Mouse (Mus musculus): ENCODE measurements around the gene Itgb7. TPM values are rescaled to one million over a fixed set of nuclear protein-coding genes. Genes with fewer than 3 reads are reported as not detected.

Itgb7 gene
- not detected for polyA plus RNA-seq (2014; fragmentation: Illumina TruSeq; extraction: RNeasy Lipid Tissue Mini Kit (QIAGEN cat#74804))

DNA sequence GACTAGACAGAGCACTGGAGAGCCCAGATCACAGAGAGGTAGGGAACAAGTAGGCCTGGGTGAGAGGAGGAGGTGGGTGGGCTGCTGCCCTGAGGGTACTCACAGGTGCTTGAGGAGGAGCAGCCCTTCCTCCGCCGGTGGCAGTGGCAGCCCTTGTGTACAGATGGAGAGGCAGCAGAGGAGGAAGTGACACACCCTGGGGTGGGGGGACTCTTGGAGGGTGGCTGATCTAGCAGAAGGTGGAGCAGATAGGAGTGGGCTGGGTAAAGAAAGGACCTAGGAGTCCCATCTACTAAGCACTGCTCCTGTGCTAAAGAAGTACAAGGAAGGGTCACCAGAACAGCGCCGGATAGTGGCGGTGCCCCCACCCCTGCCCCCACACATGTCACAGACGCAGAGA is at the start of gene Itgb7:
TSS of gene Itgb7 (minus strand) at position 197 of the 400 bp plus-strand sequence.

DNA sequence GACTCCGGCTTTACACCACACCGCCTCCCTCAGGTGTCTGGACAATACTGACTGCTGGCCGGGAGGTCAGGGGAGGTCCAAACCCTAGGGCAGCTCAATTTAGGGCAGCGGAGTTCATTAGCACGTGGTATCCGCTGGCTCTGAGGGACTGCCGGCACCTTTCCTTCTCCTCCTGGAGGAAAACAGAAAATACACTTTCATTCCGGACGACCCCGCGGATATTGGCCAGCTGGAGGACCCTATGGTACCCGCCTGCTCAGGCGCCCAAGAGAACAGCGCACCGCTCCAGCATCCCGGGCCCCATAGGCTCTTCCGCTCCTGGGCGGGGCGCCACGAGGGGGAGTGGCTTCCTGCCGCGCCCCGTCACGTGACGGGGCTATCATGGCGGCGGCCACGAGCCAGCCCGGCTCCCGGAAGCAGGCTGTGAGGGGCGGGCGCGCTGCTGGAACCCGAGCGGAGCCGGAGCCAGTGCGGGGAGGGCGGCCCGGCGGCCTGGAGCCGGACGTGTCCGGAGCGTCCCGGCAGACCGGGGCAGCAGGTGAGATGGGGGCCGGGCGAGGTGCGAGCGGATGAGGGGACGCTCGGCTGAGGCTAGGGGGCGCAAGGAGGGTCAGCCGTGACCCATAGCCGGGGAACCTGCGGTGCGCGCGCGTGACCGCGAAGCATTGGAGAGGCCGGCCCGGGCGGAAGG is 47.5 kb upstream of the Itgb7 start, which contains the start of gene Mfsd5:
TSS of gene Mfsd5 (plus strand) at position 363 of the 691 bp plus-strand sequence.

DNA sequence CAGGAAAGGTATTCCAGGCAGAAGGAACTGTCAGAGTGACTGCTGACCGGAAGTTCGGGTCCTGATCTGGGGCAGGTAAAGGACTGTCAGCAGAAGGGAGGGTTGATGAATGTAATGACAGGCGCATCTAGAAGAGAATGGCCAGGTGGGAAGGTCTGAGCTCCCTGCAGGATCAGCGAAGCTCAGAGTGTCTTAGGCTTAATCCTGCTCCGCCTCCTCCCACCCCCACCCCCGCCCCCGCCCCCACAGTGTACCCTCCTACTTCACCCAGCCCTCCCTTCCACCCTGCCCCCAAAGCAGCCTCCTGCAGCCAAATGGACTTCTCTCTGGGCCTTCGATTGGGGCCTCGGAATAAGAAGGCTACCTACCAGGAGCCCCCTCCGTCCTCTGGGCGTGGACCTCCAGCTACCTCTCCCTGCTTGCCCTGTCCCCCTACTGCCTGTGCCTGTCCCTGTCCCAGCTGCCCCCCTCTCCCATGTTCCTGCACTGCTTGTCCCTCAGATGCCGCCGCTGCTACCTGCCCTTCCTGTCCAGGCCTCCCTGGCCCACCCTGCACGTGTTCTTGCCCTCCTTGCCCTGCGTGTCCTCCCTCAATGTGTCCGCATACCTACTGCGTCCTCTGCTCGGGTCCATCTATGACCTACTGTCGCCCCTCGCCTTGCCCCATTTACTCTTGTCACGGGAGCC is 38.7 kb upstream of the Itgb7 start, which contains the start of gene Gm9918:
TSS of gene Gm9918 (plus strand) at position 290 of the 687 bp plus-strand sequence.

DNA sequence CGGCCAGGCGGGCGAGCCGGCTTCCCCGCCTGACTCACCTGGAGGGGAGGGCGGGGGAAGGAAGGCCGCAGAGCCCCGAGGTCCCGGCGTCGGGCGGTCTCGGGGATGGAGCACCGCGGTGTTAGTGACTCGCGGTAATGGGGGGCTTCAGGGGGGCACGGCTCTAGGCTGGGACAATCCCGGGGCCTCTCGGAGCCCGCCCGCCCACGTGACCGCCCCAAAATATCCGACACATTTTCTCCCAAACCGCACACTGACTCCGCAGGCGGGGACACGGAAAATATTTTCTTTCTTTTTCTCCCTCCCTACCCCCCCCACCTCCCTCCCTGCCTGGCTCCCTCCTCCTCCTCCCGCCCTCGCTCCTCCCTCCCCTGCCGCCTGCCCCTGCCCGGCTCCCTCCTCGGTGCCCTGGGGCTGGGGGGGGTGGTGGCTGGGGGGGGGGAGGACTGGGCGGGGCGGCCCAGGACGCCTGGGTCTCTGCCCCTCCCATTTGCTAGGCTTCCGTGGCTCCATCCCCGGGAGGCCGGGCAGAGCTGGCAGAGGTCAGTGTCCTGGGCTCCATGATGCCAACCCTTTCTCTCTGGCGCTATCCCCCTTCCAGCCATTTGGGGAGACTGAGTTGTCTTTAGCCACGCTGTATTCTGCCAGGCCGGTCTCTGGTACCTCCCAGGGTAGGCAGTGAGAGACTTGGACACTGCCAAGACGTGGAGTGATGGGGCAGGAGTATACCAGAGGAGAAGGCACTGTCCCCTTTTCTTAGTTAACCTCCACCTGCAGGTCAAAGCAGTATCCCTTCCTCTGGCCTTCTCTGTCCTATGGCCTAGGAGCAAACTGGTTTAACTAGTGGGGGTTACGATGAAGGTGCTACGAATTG is 25.7 kb upstream of the Itgb7 start, which contains the start of gene Rarg:
TSS of gene Rarg (minus strand) at position 316 of the 874 bp plus-strand sequence.

DNA sequence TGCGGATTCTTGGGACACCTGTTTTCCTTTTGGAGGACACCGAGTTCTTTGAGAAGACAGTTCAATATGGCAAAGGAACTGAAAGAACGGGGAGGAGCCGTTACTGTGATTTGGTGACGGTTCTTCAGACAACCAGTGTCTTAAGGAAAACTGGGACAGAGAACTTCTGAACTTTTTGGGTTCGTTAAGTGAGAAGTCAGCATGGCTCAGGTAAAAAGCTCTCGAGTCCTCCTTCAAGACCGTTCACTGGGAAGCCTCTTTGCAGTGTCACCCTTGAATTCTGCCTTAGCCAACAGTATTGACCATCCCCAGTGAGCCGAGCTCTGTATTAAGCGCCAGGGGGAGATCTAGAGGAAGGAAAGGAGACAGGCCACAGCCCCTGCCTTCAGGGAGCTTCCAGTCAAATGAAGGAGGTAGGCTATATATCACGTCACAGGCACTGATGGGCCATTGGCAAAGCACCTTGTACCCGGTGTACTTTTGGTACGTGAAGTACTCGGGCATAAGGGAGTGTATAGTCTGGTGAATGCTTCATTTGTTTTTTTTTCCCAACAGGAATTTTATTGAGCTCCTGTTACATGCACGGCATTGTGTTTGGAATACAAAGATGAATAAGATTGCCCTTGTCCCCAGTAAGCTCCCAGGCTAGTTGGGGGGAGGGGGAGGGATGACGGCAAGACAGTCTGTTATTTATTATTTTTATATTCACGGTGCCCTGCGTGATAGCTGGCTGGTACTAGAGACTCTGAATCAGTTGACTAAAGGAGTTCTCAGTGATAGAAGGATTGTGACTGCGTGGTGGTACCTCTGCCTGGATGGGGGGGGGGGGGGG is 26.9 kb downstream of the Itgb7 start, which contains the start of gene Csad:
TSS of gene Csad (minus strand) at position 51 of the 832 bp plus-strand sequence.

DNA sequence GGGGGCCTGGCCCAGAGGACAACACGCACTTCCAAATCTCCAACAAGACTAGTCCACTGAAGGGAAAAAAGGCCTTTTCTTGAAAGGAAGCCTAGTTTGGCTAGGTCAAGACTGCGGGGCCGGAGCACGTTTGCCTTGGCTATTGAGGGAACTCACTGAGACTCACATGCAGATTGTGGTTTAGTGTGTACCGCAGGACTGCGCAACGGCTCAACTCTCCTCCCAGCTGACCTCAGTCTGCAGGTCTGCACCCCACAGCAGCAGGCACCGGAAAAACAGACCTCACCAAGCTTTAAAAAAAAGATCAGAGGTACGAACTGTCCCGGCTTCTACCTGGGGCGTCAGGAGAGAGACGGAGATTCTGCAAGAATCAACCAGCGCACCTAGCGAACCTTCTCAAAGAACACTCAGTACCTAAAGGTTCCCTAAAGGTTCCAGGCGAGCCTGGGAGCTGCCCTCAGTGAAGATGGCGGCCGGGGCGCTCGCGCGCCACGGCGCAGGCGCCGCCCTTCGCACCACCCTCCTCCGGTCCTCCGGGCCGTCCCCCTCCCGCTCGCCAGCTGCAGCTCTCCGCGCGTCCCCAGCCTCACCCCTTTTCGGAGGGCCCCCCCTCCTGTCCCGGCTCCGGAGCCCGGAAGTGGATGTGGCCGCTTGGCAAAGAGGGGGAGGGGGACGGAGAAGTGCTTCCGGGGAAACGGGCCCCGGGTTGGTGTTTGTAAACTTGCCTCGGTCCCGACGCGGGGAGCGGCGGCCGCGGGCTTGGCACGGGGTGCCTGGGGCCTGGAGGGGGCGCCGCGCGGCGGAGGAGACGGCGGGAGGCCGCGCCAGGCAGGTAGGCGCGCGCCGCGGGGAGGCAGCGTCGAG is 28.5 kb downstream of the Itgb7 start, which contains the start of gene Zfp740:
TSS of gene Zfp740 (plus strand) at position 279 of the 864 bp plus-strand sequence.

Other genes starting within 250 kb of the Itgb7 start
- gene Krt8, start 227.5 kb downstream of the Itgb7 start, polyA plus RNA-seq (2014; fragmentation: Illumina TruSeq; extraction: RNeasy Lipid Tissue Mini Kit (QIAGEN cat#74804)) = 4.1 TPM
- 1.4 TPM for gene Krt18, start 203.8 kb downstream of the Itgb7 start, polyA plus RNA-seq (2014; fragmentation: Illumina TruSeq; extraction: RNeasy Lipid Tissue Mini Kit (QIAGEN cat#74804))
- 326 TPM for gene Eif4b, start 158.2 kb downstream of the Itgb7 start, polyA plus RNA-seq (2014; fragmentation: Illumina TruSeq; extraction: RNeasy Lipid Tissue Mini Kit (QIAGEN cat#74804))
- 31.9 TPM for gene Tns2, start 131.5 kb downstream of the Itgb7 start, polyA plus RNA-seq (2014; fragmentation: Illumina TruSeq; extraction: RNeasy Lipid Tissue Mini Kit (QIAGEN cat#74804))
- gene Spryd3, start 95.7 kb downstream of the Itgb7 start, polyA plus RNA-seq (2014; fragmentation: Illumina TruSeq; extraction: RNeasy Lipid Tissue Mini Kit (QIAGEN cat#74804)) = 0.23 TPM
- not detected for gene Igfbp6, start 87.6 kb downstream of the Itgb7 start, polyA plus RNA-seq (2014; fragmentation: Illumina TruSeq; extraction: RNeasy Lipid Tissue Mini Kit (QIAGEN cat#74804))
- gene Soat2, start 81.4 kb downstream of the Itgb7 start, polyA plus RNA-seq (2014; fragmentation: Illumina TruSeq; extraction: RNeasy Lipid Tissue Mini Kit (QIAGEN cat#74804)) = not detected
- gene Zfp740, start 28.7 kb downstream of the Itgb7 start, polyA plus RNA-seq (2014; fragmentation: Illumina TruSeq; extraction: RNeasy Lipid Tissue Mini Kit (QIAGEN cat#74804)) = 59.5 TPM
- gene Csad, start 27.2 kb downstream of the Itgb7 start, polyA plus RNA-seq (2014; fragmentation: Illumina TruSeq; extraction: RNeasy Lipid Tissue Mini Kit (QIAGEN cat#74804)) = 19.4 TPM
- 11.1 TPM for gene Rarg, start 25.6 kb upstream of the Itgb7 start, polyA plus RNA-seq (2014; fragmentation: Illumina TruSeq; extraction: RNeasy Lipid Tissue Mini Kit (QIAGEN cat#74804))
- not detected for gene Gm9918, start 38.6 kb upstream of the Itgb7 start, polyA plus RNA-seq (2014; fragmentation: Illumina TruSeq; extraction: RNeasy Lipid Tissue Mini Kit (QIAGEN cat#74804))
- 0.94 TPM for gene Mfsd5, start 47.5 kb upstream of the Itgb7 start, polyA plus RNA-seq (2014; fragmentation: Illumina TruSeq; extraction: RNeasy Lipid Tissue Mini Kit (QIAGEN cat#74804))
- gene Espl1, start 64.3 kb upstream of the Itgb7 start, polyA plus RNA-seq (2014; fragmentation: Illumina TruSeq; extraction: RNeasy Lipid Tissue Mini Kit (QIAGEN cat#74804)) = 0.57 TPM
- gene Pfdn5, start 94.2 kb upstream of the Itgb7 start, polyA plus RNA-seq (2014; fragmentation: Illumina TruSeq; extraction: RNeasy Lipid Tissue Mini Kit (QIAGEN cat#74804)) = 58.6 TPM
- gene Myg1, start 99.8 kb upstream of the Itgb7 start, polyA plus RNA-seq (2014; fragmentation: Illumina TruSeq; extraction: RNeasy Lipid Tissue Mini Kit (QIAGEN cat#74804)) = 5.9 TPM
- gene Aaas, start 118.8 kb upstream of the Itgb7 start, polyA plus RNA-seq (2014; fragmentation: Illumina TruSeq; extraction: RNeasy Lipid Tissue Mini Kit (QIAGEN cat#74804)) = 10.5 TPM
- gene Sp7, start 135.2 kb upstream of the Itgb7 start, polyA plus RNA-seq (2014; fragmentation: Illumina TruSeq; extraction: RNeasy Lipid Tissue Mini Kit (QIAGEN cat#74804)) = 0.46 TPM
- 167 TPM for gene Sp1, start 174.2 kb upstream of the Itgb7 start, polyA plus RNA-seq (2014; fragmentation: Illumina TruSeq; extraction: RNeasy Lipid Tissue Mini Kit (QIAGEN cat#74804))
- gene Amhr2, start 213.4 kb upstream of the Itgb7 start, polyA plus RNA-seq (2014; fragmentation: Illumina TruSeq; extraction: RNeasy Lipid Tissue Mini Kit (QIAGEN cat#74804)) = 1.1 TPM
- 37.5 TPM for gene Prr13, start 227.1 kb upstream of the Itgb7 start, polyA plus RNA-seq (2014; fragmentation: Illumina TruSeq; extraction: RNeasy Lipid Tissue Mini Kit (QIAGEN cat#74804))
- 1,145 TPM for gene Pcbp2, start 238.6 kb upstream of the Itgb7 start, polyA plus RNA-seq (2014; fragmentation: Illumina TruSeq; extraction: RNeasy Lipid Tissue Mini Kit (QIAGEN cat#74804))